In the genomic region with DNA sequence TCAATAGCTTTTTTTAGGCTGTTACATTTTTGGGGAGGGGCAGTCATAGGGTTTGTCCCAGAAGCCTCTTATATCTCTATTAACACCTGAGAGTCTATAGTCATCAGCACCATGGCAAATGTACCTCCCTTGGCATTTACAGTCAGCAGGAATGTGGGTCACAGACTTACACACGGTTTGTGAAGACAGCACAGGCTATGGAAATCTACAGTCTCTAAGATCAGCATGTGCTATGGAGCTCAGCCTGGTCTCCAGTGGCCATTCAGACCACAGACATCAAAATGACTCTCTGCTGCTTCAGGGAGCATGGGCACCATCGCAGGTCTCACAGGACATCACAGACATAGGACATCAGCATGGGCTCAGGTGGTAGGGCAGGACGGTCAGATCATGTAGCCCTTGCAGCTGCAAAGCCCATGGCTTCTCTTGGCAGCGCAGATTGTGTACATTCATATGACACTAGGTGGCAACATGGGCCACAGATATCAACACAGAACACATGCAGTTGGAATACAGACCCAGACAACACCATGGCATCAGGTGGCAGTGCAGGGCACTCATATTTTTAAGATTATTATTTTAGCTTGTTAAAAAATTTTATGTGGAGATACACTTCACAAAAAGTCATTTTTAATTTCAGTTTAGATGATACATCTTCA, we compare ENCODE assay signal across 15 mouse cellular contexts.
DNase-seq lines count a peak whose midpoint lies in the region; ATAC-seq and TF ChIP-seq lines count a peak whose summit lies in the region.
"Had no signal": no experiment of that assay in that cellular context is flagged by ENCODE, and none has a peak within 500 bp of the region (broad histone marks: within the 10 kb centered on the region; RNA-seq: fewer than 3 reads in every experiment).

No protein-coding gene starts in this region.

- no peak for TF ChIP-seq POLR2A in cerebellum, adult 2 months (IDR thresholded peaks at IDR 0.05; ENCODE audit: borderline replicate concordance, insufficient read depth, low read length)

- no peak overlapping the region for H3K4me3 ChIP-seq in cerebellum, adult 2 months (replicated peaks; ENCODE audit: insufficient read depth, low read depth, low read length)
- H3K4me3 ChIP-seq in embryonic facial prominence, embryonic 15.5 days (replicated peaks) = no peak overlapping the region
- H3K4me3 ChIP-seq: gastrocnemius, adult 2 months; heart, adult 2 months had no signal

- H3K27me3 ChIP-seq in cerebellum, adult 2 months (ENCODE audit: control insufficient read depth, insufficient read depth, low read length) = no peaks in the 10 kb centered on the region
- H3K27me3 ChIP-seq in embryonic facial prominence, embryonic 15.5 days = no peaks in the 10 kb centered on the region
- H3K27me3 ChIP-seq: Patski had no signal

- peak; percentile 58; the same call in 1 of the 2 replicates for TF ChIP-seq CTCF in cerebellum, adult 2 months (IDR thresholded peaks at IDR 0.05; ENCODE audit: borderline replicate concordance, insufficient read depth, low read depth, low read length)

- peaks cover 13% of the 10 kb centered on the region for H3K4me1 ChIP-seq in cerebellum, adult 2 months (ENCODE audit: control insufficient read depth, insufficient read depth, low read length)
- no peaks in the 10 kb centered on the region for H3K4me1 ChIP-seq in embryonic facial prominence, embryonic 15.5 days

- intact Hi-C loops in left cerebral cortex, postnatal 4 days (cut with DNase I) = no loop called here
- intact Hi-C loops in left cerebral cortex, postnatal 36 days (cut with DNase I) = no loop called here

- H3K9ac ChIP-seq in embryonic facial prominence, embryonic 15.5 days = no peak overlapping the region
- H3K9ac ChIP-seq: liver, embryonic 14.5 days had no signal

- no peak for ATAC-seq in embryonic facial prominence, embryonic 15.5 days (ENCODE audit: insufficient number of reproducible peaks, low FRiP score, low TSS enrichment, low read depth)
- ATAC-seq: forebrain, embryonic 14.5 days; hindbrain, embryonic 16.5 days; Patski had no signal

- H3K4me2 ChIP-seq in embryonic facial prominence, embryonic 15.5 days (replicated peaks) = no peak overlapping the region
- H3K4me2 ChIP-seq: midbrain, embryonic 11.5 days had no signal

- no peaks in the 10 kb centered on the region for H3K36me3 ChIP-seq in embryonic facial prominence, embryonic 15.5 days

- H3K9me3 ChIP-seq in embryonic facial prominence, embryonic 15.5 days (replicated peaks) = no peaks in the 10 kb centered on the region

- WGBS in cerebellum, adult 2 months = 35% methylated on average over 4 of the region's 4 CpGs
- WGBS in embryonic facial prominence, embryonic 15.5 days = 73% methylated on average over 4 of the region's 4 CpGs

- H3K27ac ChIP-seq in cerebellum, adult 2 months (ENCODE audit: insufficient read depth, low read length) = no peak overlapping the region
- 0 out of 2 replicates have a peak overlapping the region, but pooled peaks have one; percentile 6 for H3K27ac ChIP-seq in embryonic facial prominence, embryonic 15.5 days (replicated peaks)
- H3K27ac ChIP-seq: gastrocnemius, adult 2 months; heart, adult 2 months; liver, embryonic 14.5 days had no signal

- DNase-seq in left cerebral cortex, postnatal 4 days = peak; percentile 5
- no peak for DNase-seq in left cerebral cortex, postnatal 36 days (ENCODE audit: low spot score in 2 of 2)
- peak; percentile 45 for DNase-seq in adipocyte (ENCODE audit: low spot score)
- DNase-seq in cerebellum, adult 2 months = peak; percentile 56 to 67
- no peak for DNase-seq in spleen, postnatal 10 days (ENCODE audit: low spot score in 2 of 2)
- DNase-seq in spleen, postnatal 4 days (ENCODE audit: low spot score in 2 of 2) = no peak
- DNase-seq: gastrocnemius, adult 2 months; heart, adult 2 months; kidney, adult 2 months had no signal

Comparison
In these comparisons a context has a peak if more than half of its experiments do, and no peak if none do; other contexts are left out.
1. DNase-seq: peak in left cerebral cortex, postnatal 4 days (single experiment), adipocyte (single experiment) and cerebellum, adult 2 months (2 of 2); none in left cerebral cortex, postnatal 36 days (0 of 2), spleen, postnatal 10 days (0 of 2) and spleen, postnatal 4 days (0 of 2).